Mouse (Mus musculus) A20 (cell line): ENCODE data around the gene Col1a2.

Experiments used
- DNase-seq: peaks from one replicate; pipeline ENCODE4 v3.0.0-alpha.2; 2011; ENCODE audit warnings: low read depth, low spot score

Col1a2 gene

DNA sequence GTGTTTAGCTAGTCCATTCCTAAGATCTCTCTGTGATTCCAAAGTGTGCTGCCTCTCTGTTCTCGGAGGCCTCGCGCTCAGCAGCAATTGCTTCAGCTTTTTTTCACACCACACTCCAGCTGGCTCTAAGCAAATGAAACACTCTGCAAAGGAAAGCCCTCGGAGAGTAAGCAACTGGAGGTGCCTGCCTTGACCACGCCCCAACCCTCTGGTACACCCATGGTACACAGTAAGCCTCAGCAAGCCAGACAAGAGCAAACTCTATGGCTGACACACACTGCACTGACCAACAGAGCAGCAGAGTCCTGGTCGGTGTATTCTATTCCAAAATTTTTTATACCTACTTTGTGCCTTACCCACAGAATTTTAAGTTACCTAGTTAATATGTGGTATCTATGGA lies 78.9 kb downstream of the Col1a2 start:
- DNase-seq: no peak

DNA sequence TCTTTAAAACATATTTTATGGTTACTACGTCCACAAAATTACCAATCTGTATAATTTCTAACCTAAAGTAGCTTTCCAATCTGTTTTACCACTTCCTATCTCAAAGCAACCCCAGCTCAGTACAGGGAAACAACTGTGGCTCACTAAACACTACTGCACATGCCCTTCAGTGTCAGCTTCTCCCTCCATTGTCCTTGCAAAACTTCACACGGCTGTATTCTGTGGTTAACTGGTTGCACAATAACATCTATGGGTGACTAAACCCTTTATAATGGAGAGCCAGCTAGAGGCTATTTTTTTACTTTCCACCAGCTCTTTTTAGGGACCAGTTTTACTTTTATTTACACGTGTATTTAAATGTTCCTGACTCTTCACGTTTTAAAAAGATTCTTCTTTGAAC lies 83.3 kb downstream of the Col1a2 start:
- DNase-seq: no peak

DNA sequence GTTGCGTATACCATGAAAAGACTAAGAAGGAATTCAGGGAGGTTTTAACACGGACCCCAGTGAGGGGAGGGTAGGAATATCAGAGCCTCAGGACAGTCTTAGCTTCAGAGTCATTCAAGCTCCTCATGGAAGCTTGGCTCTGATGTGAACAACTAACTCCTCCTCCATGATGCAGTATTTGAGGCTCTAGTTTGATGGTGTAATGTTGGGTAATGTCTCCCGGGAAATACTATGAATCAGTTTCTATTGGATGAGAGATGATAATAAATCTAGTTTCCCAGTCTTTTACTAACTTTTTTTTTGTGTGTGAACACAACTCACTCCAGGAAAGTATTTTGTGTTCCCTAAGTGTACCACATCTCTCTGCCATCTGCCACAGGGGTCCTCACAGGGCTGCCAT lies 84.1 kb downstream of the Col1a2 start:
- no peak for DNase-seq

DNA sequence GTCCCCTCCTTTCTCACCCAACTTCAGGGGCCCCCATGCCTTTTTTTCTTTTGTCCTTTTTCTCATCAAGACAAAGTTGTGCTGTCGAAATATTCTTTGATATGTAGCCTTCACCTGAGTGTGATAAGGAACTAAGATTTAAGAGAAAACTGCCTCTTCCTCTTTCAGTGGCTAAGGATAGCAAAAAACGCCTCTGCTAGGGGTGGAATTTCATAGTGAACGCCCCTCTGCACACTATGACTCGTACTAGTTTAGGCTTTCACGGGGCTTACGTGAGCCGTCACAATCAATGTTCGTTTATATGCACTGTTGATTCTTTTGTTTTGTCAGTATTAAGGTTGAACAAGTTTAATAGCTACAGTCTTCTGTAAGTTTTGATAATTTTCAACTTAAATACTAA lies 85.5 kb downstream of the Col1a2 start:
- DNase-seq: peak; percentile 55
